Mouse (Mus musculus): ENCODE data around the gene Kif28.

Kif28 gene

DNA sequence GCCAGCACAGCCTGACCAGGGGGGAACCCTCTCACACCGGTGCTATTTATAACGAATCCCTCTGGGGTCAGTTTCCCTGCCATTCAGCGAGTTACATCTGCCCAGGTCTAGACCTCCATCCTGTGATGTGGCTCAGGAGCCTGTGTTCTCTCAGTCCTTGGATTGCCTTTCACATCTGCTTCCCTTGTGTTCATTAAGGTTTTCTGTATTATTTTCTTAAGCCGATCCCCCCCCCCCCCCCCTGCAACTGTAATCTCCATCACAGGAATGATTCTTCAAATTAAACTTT lies 99.1 kb downstream of the Kif28 start:
- no peak for DNase-seq (ENCODE audit: low read depth, low spot score)

Measured in ZHBTc4 (cell line).